Mouse (Mus musculus) kidney, postnatal 0 days (tissue): Measurements from ENCODE around the gene A530084C06Rik. TPM values are rescaled to one million over a fixed set of nuclear protein-coding genes. Genes with fewer than 3 reads are reported as not detected.

Experiments used
- ATAC-seq: fragments of 200-750 bp; cut with Nextera tagmentation; replicated peaks from 2 replicates; pipeline ENCODE4 v1.8.0; 2017; ENCODE audit warnings: low read depth, moderate number of reproducible peaks, moderate TSS enrichment, moderate library complexity; ENCODE audit not compliant: low FRiP score
- DNase-seq: peaks from one replicate; pipeline ENCODE4 v3.0.0-alpha.2; 2016; ENCODE audit warnings: low spot score
- H3K27ac ChIP-seq: fragments of 300-500 bp; sonication (generic); 2 replicates; pipeline ENCODE4 v1.5.1; 2014; ENCODE audit warnings: mild to moderate bottlenecking
- H3K27me3 ChIP-seq: fragments of 300-500 bp; sonication (generic); 2 replicates; pipeline ENCODE4 v1.6.1; 2014; ENCODE audit warnings: low read length, mixed read lengths; ENCODE audit not compliant: insufficient read depth
- H3K36me3 ChIP-seq: fragments of 300-500 bp; sonication (generic); 2 replicates; pipeline ENCODE4 v1.6.1; 2014; ENCODE audit warnings: low read length, mixed read lengths; ENCODE audit not compliant: insufficient read depth
- H3K4me1 ChIP-seq: fragments of 300-500 bp; sonication (generic); replicated peaks from 2 replicates; pipeline ENCODE4 v1.6.1; 2014; ENCODE audit warnings: antibody characterized with exemption, low read length, mixed read lengths; ENCODE audit not compliant: insufficient read depth
- H3K4me2 ChIP-seq: fragments of 300-500 bp; sonication (generic); 2 replicates; pipeline ENCODE4 v1.6.1; 2014; ENCODE audit warnings: mild to moderate bottlenecking, low read length, moderate library complexity, mixed read lengths
- H3K4me3 ChIP-seq: fragments of 300-500 bp; sonication (generic); replicated peaks from 2 replicates; pipeline ENCODE4 v1.5.1; 2014; ENCODE audit warnings: low read depth, low read length
- H3K9ac ChIP-seq: fragments of 300-500 bp; sonication (generic); 2 replicates; pipeline ENCODE4 v1.6.1; 2014; ENCODE audit warnings: low read depth, low read length
- H3K9me3 ChIP-seq: fragments of 300-500 bp; sonication (generic); replicated peaks from 2 replicates; pipeline ENCODE4 v1.6.1; 2016; ENCODE audit warnings: low read length, inconsistent platforms, mixed read lengths
- CTCF ChIP-seq: IDR thresholded peaks from 2 replicates; pipeline ENCODE4 v1.5.1; 2016; ENCODE audit warnings: antibody characterized with exemption, low read depth, mild to moderate bottlenecking, moderate library complexity
- WGBS: fragments of 180-500 bp; shearing (Covaris S2); extraction: QIAGEN DNeasy Blood & Tissue Kit; methylation state at CpG from one replicate; pipeline ENCODE4 v1.1.7; 2014; 5-methylcytosine and 5-hydroxymethylcytosine counted together
- polyA plus RNA-seq: library from polyadenylated mRNA; unstranded; fragments of >200 nt; fragmentation: Nextera tagmentation; extraction: Ambion mirVana; gene quantifications from 2 replicates; pipeline ENCODE4 v1.2.1, GENCODE M21; 2015

A530084C06Rik gene
- polyA plus RNA-seq, 1 experiment from 2014 or later = not detected

DNA sequence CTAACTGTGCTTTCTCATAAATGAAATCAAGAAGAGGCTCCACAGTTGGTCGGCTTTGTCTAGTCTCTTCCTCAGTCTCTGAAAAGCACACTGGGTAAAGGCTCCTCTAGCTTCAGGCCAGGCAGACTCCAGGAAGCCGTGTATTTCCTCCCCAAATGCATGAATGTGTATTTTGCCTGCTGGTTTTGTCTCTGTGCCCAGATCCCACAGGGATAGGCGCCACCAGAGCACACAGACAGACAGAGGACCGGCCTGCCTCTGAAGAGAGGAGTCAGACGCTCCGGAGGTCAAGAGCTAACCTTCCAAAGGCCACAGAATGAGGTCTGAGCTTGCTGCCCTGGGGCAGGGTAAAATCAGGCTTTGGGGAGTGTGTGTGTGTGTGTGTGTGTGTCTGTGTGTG, 18.4 kb upstream of the A530084C06Rik start:
- Histone ChIP-seq H3K4me3 (no peak overlapping the region), H3K36me3 (no peaks in the 10 kb centered on the region), H3K9ac (no peak overlapping the region), H3K27ac (no peak overlapping the region), H3K4me1 (no peaks in the 10 kb centered on the region; the same call in 1 of the 2 replicates), H3K27me3 (no peaks in the 10 kb centered on the region), H3K4me2 (no peak overlapping the region), H3K9me3 (no peaks in the 10 kb centered on the region)
- WGBS = 24% methylated on average over 6 of the region's 6 CpGs
- DNase-seq = no peak
- ATAC-seq = no peak
- TF ChIP-seq CTCF = no peak

DNA sequence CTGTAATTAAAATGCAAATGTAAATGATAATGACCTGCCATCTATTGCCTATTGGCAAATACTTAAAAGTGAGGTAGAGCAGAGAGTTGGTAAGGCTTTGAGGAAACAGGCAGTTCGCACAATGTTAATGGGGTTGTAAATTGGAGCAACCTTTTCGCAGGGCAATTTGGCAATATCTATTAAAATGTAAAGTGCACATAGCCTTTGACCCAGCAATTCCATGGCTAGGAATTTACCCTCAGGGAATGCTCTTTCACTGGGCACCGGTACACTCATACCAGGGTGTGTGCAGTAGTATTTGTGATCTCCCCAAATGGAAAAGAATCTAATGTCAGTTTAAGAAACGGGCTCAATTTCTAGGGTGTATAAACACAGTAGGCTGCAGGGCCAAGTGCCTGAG, 17.6 kb upstream of the A530084C06Rik start:
- DNase-seq = no peak

DNA sequence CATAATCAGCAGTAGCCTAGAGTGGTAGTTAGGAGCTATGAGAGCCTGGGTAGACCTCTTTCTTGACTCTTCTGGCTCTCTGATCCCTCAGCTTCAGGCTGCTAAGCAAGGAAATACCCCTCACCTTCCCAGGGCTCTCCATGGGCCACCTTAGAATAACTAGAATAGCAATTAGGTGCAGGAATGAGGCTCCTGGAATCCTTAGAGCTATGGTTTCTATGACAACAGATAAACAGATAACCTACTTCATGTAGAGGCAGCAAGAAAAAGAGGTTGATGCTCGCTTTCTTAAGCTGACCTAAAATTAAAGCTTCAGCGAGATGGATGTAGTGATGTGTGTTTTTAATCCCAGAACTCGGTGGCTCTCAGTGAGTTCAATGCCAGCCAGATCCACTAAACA, 15.5 kb upstream of the A530084C06Rik start:
- TF ChIP-seq CTCF = no peak
- Histone ChIP-seq H3K4me3 (no peak overlapping the region), H3K27me3 (0 out of 2 replicates have a peak, but pooled peaks cover 5% of the 10 kb centered on the region), H3K4me1 (no peaks in the 10 kb centered on the region; the same call in 1 of the 2 replicates), H3K9me3 (no peaks in the 10 kb centered on the region), H3K27ac (no peak overlapping the region), H3K9ac (no peak overlapping the region), H3K4me2 (no peak overlapping the region), H3K36me3 (no peaks in the 10 kb centered on the region)
- DNase-seq = no peak
- WGBS = 74% methylated on average over 3 of the region's 3 CpGs
- ATAC-seq = no peak

More for the DNA sequence above, 17.6 kb upstream of the A530084C06Rik start:
- Histone ChIP-seq H3K9me3 (no peaks in the 10 kb centered on the region), H3K9ac (no peak overlapping the region), H3K27ac (no peak overlapping the region), H3K4me1 (no peaks in the 10 kb centered on the region; the same call in 1 of the 2 replicates), H3K4me2 (no peak overlapping the region), H3K4me3 (no peak overlapping the region), H3K27me3 (0 out of 2 replicates have a peak, but pooled peaks cover 5% of the 10 kb centered on the region), H3K36me3 (no peaks in the 10 kb centered on the region)
- no peak for ATAC-seq
- WGBS = 31% methylated on average over 4 of the region's 4 CpGs
- no peak for TF ChIP-seq CTCF

DNA sequence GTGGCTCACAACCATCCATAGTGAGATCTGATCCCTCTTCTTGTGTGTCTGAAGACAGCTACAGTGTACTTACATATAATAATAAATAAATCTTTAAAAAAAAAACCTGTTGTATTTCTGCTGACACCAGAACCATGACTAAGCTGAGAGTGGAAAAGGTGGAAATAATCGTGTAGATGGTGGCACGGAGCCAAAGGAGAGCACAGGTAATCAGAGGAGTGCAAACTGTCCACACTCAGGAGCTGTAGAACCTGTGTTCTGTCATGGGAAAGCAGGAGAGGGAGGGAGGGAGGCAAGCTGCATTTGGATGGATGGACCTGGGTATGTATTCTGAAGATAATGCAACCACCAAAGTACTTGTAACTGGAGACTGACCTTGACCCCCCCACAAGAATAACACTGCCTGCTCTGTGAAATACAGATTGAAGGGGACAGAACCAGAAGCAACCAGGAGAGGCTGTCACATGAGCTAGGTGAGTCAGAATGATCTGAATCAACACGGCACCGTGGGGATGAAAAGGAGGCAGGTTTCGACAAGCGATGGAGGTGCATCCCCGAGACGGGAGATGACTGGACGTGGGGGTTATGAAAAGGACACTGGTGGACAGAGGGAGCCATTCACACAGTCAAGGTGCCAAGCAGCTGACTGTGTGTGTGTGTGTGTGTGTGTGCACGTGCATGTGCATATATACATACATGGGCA, 13.8 kb upstream of the A530084C06Rik start:
- Histone ChIP-seq H3K9ac (no peak overlapping the region), H3K27ac (no peak overlapping the region), H3K9me3 (no peaks in the 10 kb centered on the region), H3K36me3 (no peaks in the 10 kb centered on the region), H3K4me3 (no peak overlapping the region), H3K4me1 (no peaks in the 10 kb centered on the region; the same call in 1 of the 2 replicates), H3K27me3 (0 out of 2 replicates have a peak, but pooled peaks cover 5% of the 10 kb centered on the region), H3K4me2 (no peak overlapping the region)
- WGBS = 82% methylated on average over 10 of the region's 10 CpGs
- DNase-seq (no peak), ATAC-seq (no peak)
- TF ChIP-seq CTCF = no peak

DNA sequence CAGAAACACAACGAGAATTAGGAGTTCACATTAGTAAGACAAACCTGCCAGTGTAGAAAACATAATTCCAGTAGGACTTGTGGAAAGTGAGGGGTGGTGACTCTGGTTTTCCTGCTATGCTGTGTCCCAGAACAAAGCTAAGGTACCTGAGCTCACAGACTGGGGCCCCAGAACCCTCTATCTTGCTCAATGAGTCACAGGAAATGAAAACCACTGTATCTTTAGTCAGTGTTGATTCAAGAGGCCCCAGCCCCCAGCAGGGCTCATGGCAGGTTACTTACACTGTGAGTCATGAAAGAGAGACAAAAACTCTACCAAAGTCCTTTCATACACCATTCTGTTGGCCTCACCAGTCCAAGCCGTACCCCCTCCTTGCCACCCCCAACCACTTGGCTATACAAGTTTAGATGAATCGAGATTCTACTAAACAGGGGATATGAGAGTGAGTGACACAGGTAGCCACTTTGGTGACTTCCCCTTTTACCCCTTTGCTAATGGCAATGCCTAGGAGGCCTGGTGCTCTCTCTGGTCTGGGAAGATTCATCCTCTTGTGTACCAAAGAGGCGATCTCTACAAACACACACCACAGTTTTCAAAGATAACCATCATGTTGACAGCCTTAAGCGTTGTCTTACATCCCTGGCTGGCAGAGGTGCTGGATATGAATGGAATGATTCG, 8.6 kb upstream of the A530084C06Rik start:
- Histone ChIP-seq H3K4me1 (no peaks in the 10 kb centered on the region), H3K27me3 (0 out of 2 replicates have a peak, but pooled peaks cover 12% of the 10 kb centered on the region), H3K4me3 (no peak overlapping the region), H3K4me2 (no peak overlapping the region), H3K36me3 (no peaks in the 10 kb centered on the region), H3K9me3 (no peaks in the 10 kb centered on the region), H3K9ac (no peak overlapping the region), H3K27ac (no peak overlapping the region)
- ATAC-seq = no peak
- no peak for DNase-seq
- WGBS = 90% methylated on average over 6 of the region's 6 CpGs
- TF ChIP-seq CTCF = no peak

DNA sequence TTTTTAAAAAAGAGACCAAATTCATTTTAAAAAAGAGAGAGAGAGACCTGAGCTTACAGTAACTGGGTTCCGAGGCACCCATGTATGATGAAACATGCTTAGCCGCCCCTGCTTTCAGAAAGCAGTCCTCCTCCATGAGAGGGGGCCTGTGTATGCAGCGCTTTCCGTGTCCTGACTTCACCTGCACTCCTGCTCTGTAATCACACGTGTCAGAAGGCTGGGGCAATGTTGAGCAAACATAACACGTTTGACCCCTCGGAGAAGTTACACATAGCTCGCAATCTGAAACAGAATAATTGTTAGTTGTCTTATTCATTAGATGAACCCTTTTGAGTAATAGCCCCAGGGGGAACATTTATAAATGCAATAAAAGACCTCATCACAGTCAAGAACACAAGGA, 8.0 kb upstream of the A530084C06Rik start:
- H3K27me3 ChIP-seq = peaks cover 13% of the 10 kb centered on the region; the same call in 1 of the 2 replicates
- H3K9ac ChIP-seq = no peak overlapping the region
- DNase-seq (no peak), ATAC-seq (no peak)
- no peaks in the 10 kb centered on the region for H3K36me3 ChIP-seq
- H3K4me3 ChIP-seq = no peak overlapping the region
- no peak overlapping the region for H3K4me2 ChIP-seq
- TF ChIP-seq CTCF = no peak
- no peaks in the 10 kb centered on the region for H3K9me3 ChIP-seq
- H3K4me1 ChIP-seq = no peaks in the 10 kb centered on the region
- no peak overlapping the region for H3K27ac ChIP-seq
- WGBS = 60% methylated on average over 8 of the region's 8 CpGs
